Mouse (Mus musculus) frontal cortex, postnatal 25 days (tissue): Measurements from ENCODE around the gene Tbc1d7.

Experiments used
- DNase-seq, 2 experiments: peaks; one replicate each; pipeline ENCODE4 v3.0.0; 2022; ENCODE audit warnings: low spot score in 2 of 2

Gene Tbc1d7

GRCm38 (mm10) chr13:43134468-43134867 lies 36.8 kb downstream of the Tbc1d7 start:
- no peak for DNase-seq

GRCm38 (mm10) chr13:43133400-43133799 lies 37.9 kb downstream of the Tbc1d7 start:
- no peak for DNase-seq

GRCm38 (mm10) chr13:43132859-43133258 lies 38.4 kb downstream of the Tbc1d7 start:
- DNase-seq: no peak

GRCm38 (mm10) chr13:43131741-43132191 lies 39.5 kb downstream of the Tbc1d7 start:
- no peak for DNase-seq

- no peak for DNase-seq
Measured at GRCm38 (mm10) chr13:43130161-43130560, 41.1 kb downstream of the Tbc1d7 start.

GRCm38 (mm10) chr13:43124683-43125074 lies 46.6 kb downstream of the Tbc1d7 start:
- no peak for DNase-seq

- DNase-seq: no peak
Measured at GRCm38 (mm10) chr13:43123895-43124682, 47.2 kb downstream of the Tbc1d7 start.

GRCm38 (mm10) chr13:43122306-43123070 lies 48.8 kb downstream of the Tbc1d7 start:
- no peak for DNase-seq

GRCm38 (mm10) chr13:43113141-43113540 lies 58.2 kb downstream of the Tbc1d7 start:
- DNase-seq: no peak

- no peak for DNase-seq
Measured at GRCm38 (mm10) chr13:43112707-43113106, 58.6 kb downstream of the Tbc1d7 start.

GRCm38 (mm10) chr13:43112280-43112679 lies 59.0 kb downstream of the Tbc1d7 start:
- peak in 1 of 2 experiments; percentile 36 for DNase-seq

- DNase-seq: no peak
Measured at GRCm38 (mm10) chr13:43104496-43104895, 66.8 kb downstream of the Tbc1d7 start.

GRCm38 (mm10) chr13:43102943-43103342 lies 68.4 kb downstream of the Tbc1d7 start:
- DNase-seq: no peak
